ENCODE assay signal across 26 mouse cellular contexts in genomic region chr11:80789647-80790240, GRCm38 (mm10). TPM values are rescaled to one million over a fixed set of nuclear protein-coding genes. Genes with fewer than 3 reads are reported as not detected.
DNase-seq lines count a peak whose midpoint lies in the region; ATAC-seq and TF ChIP-seq lines count a peak whose summit lies in the region.
"Had no signal": no experiment of that assay in that cellular context is flagged by ENCODE, and none has a peak within 500 bp of the region (broad histone marks: within the 10 kb centered on the region; RNA-seq: fewer than 3 reads in every experiment).

No protein-coding gene starts in this region.

- H3K36me3 ChIP-seq in liver, embryonic 15.5 days (replicated peaks), result no peaks in the 10 kb centered on the region
- no peaks in the 10 kb centered on the region for H3K36me3 ChIP-seq in liver, postnatal 0 days (replicated peaks; ENCODE audit: insufficient read depth, low read length)
- no peaks in the 10 kb centered on the region for H3K36me3 ChIP-seq in intestine, postnatal 0 days (ENCODE audit: control insufficient read depth, insufficient read depth)
- H3K36me3 ChIP-seq: embryonic facial prominence, embryonic 13.5 days; embryonic facial prominence, embryonic 15.5 days; forebrain, embryonic 15.5 days; G1E had no signal

- TF ChIP-seq EP300 in liver, postnatal 0 days (IDR thresholded peaks at IDR 0.05; ENCODE audit: low read depth), result no peak

- H3K4me3 ChIP-seq in liver, embryonic 15.5 days (replicated peaks), result no peak overlapping the region
- H3K4me3 ChIP-seq in liver, postnatal 0 days (ENCODE audit: low read depth, low read length), result no peak overlapping the region
- no peak overlapping the region for H3K4me3 ChIP-seq in intestine, postnatal 0 days (ENCODE audit: low read depth, low read length)
- H3K4me3 ChIP-seq: embryonic facial prominence, embryonic 13.5 days; embryonic facial prominence, embryonic 15.5 days; forebrain, embryonic 13.5 days; forebrain, embryonic 15.5 days had no signal

- no peak overlapping the region for H3K4me2 ChIP-seq in liver, embryonic 15.5 days
- H3K4me2 ChIP-seq in liver, postnatal 0 days (ENCODE audit: low read depth, low read length), result no peak overlapping the region
- no peak overlapping the region for H3K4me2 ChIP-seq in intestine, postnatal 0 days (replicated peaks; ENCODE audit: low read depth)
- H3K4me2 ChIP-seq: embryonic facial prominence, embryonic 13.5 days; embryonic facial prominence, embryonic 15.5 days; forebrain, embryonic 13.5 days; forebrain, embryonic 15.5 days had no signal

- H3K27ac ChIP-seq in liver, embryonic 15.5 days (replicated peaks), result peak overlapping the region; percentile 58
- no peak overlapping the region for H3K27ac ChIP-seq in liver, postnatal 0 days (ENCODE audit: low read depth)
- H3K27ac ChIP-seq in intestine, postnatal 0 days (ENCODE audit: low read depth, low read length), result peak overlapping the region; percentile 91
- H3K27ac ChIP-seq: embryonic facial prominence, embryonic 13.5 days; embryonic facial prominence, embryonic 15.5 days; forebrain, embryonic 13.5 days; forebrain, embryonic 15.5 days had no signal

- H3K4me1 ChIP-seq in liver, embryonic 15.5 days (replicated peaks), result peaks cover 64% of the 10 kb centered on the region
- H3K4me1 ChIP-seq in liver, postnatal 0 days (ENCODE audit: insufficient read depth), result peaks cover 16% of the 10 kb centered on the region
- H3K4me1 ChIP-seq in intestine, postnatal 0 days (replicated peaks; ENCODE audit: control insufficient read depth, insufficient read depth, low read length), result 0 out of 2 replicates have a peak, but pooled peaks cover 12% of the 10 kb centered on the region
- H3K4me1 ChIP-seq: embryonic facial prominence, embryonic 13.5 days; embryonic facial prominence, embryonic 15.5 days; forebrain, embryonic 13.5 days; forebrain, embryonic 15.5 days had no signal

- intact Hi-C loops in heart, postnatal 10 days (cut with DNase I), result no loop called here

- ATAC-seq in liver, embryonic 15.5 days (ENCODE audit: insufficient read depth), result no peak
- ATAC-seq in liver, postnatal 0 days, result no peak
- ATAC-seq in intestine, postnatal 0 days, result peak; percentile 35
- ATAC-seq in erythroblast, adult 5-6 weeks (replicated peaks; ENCODE audit: low FRiP score, poor library complexity, severe bottlenecking), result no peak
- ATAC-seq: activated CD4-positive, CD25-positive, alpha-beta regulatory T cell, adult 4 months; CD4-positive, CD25-positive, alpha-beta regulatory T cell, adult 4 months; forebrain, embryonic 13.5 days; forebrain, embryonic 15.5 days; Patski had no signal

- 62% methylated on average over 7 of the region's 7 CpGs for WGBS in liver, embryonic 15.5 days (ENCODE audit: insufficient replicate concordance)
- WGBS in liver, postnatal 0 days (ENCODE audit: insufficient replicate concordance), result 70% methylated on average over 7 of the region's 7 CpGs
- WGBS in intestine, postnatal 0 days, result 23% methylated on average over 7 of the region's 7 CpGs

- H3K9ac ChIP-seq in liver, embryonic 15.5 days, result 0 out of 2 replicates have a peak overlapping the region, but pooled peaks have one; percentile 28
- H3K9ac ChIP-seq in liver, postnatal 0 days (replicated peaks), result no peak overlapping the region
- no peak overlapping the region for H3K9ac ChIP-seq in intestine, postnatal 0 days (ENCODE audit: low read depth, low read length)
- H3K9ac ChIP-seq: embryonic facial prominence, embryonic 13.5 days; embryonic facial prominence, embryonic 15.5 days; forebrain, embryonic 13.5 days; forebrain, embryonic 15.5 days had no signal

- TF ChIP-seq CTCF in liver, postnatal 0 days (IDR thresholded peaks at IDR 0.05; ENCODE audit: low read depth), result no peak
- TF ChIP-seq CTCF in intestine, postnatal 0 days (IDR thresholded peaks at IDR 0.05; ENCODE audit: low read depth), result no peak

- H3K27me3 ChIP-seq in liver, embryonic 15.5 days, result no peaks in the 10 kb centered on the region
- H3K27me3 ChIP-seq in liver, postnatal 0 days (ENCODE audit: insufficient read depth, low read length), result no peaks in the 10 kb centered on the region
- no peaks in the 10 kb centered on the region for H3K27me3 ChIP-seq in intestine, postnatal 0 days (replicated peaks; ENCODE audit: control insufficient read depth, insufficient read depth, low read length)
- H3K27me3 ChIP-seq: CH12.LX; embryonic facial prominence, embryonic 13.5 days; embryonic facial prominence, embryonic 15.5 days; forebrain, embryonic 13.5 days; forebrain, embryonic 15.5 days; Patski had no signal

- peak; percentile 69 for DNase-seq in heart, adult 11 months
- no peak for DNase-seq in heart, postnatal 10 days
- DNase-seq in liver, postnatal 0 days, result no peak
- DNase-seq in gastrocnemius, adult 8-10 months (ENCODE audit: low spot score in 2 of 2), result no peak
- DNase-seq: adrenal gland, adult 8-10 months; adrenal gland, postnatal 14 days; adrenal gland, postnatal 36 days; B cell, adult 2 months; cerebellum, adult 11-12 months; cerebellum, adult 2 months; cerebellum, adult 9-11 months; cerebellum, postnatal 14 days; cerebellum, postnatal 36 days; embryo, embryonic 11 days had no signal

- H3K9me3 ChIP-seq in liver, embryonic 15.5 days (replicated peaks), result no peaks in the 10 kb centered on the region
- H3K9me3 ChIP-seq in liver, postnatal 0 days (ENCODE audit: low read length), result no peaks in the 10 kb centered on the region
- no peaks in the 10 kb centered on the region for H3K9me3 ChIP-seq in intestine, postnatal 0 days (ENCODE audit: control insufficient read depth)
- H3K9me3 ChIP-seq: embryonic facial prominence, embryonic 13.5 days; embryonic facial prominence, embryonic 15.5 days; forebrain, embryonic 13.5 days; forebrain, embryonic 15.5 days had no signal

RNA-seq across cellular contexts. Expression of gene Myo1d, which starts 9.9 kb away (rescaled TPM):
- total RNA-seq in heart, postnatal 10 days (2021), result 10 to 100 TPM; 17.6 to 19.0 TPM
- 8.6 and 9.0 TPM in 2 replicates for polyA plus RNA-seq in liver, embryonic 15.5 days (2015; fragmentation: Nextera tagmentation; extraction: Ambion mirVana)
- polyA plus RNA-seq in liver, postnatal 0 days (2015; fragmentation: Nextera tagmentation; extraction: Ambion mirVana), result 4.5 and 4.6 TPM in 2 replicates
- 57.2 and 64.1 TPM in 2 replicates for polyA plus RNA-seq in intestine, postnatal 0 days (2015; fragmentation: Nextera tagmentation; extraction: Ambion mirVana)
- total RNA-seq in gastrocnemius, adult 8-10 months (2022), result 1 to 10 TPM; 2.3 to 3.6 (median 3.2) TPM
- 64.4 and 69.2 TPM in 2 replicates for total RNA-seq in erythroblast, adult 5-6 weeks (2015; ENCODE audit: low replicate concordance)
- 74.5 and 89.8 TPM in 2 replicates for total RNA-seq in erythroblast, adult 5-6 weeks (2017; ENCODE audit: low replicate concordance)
- total RNA-seq: G1E had no signal
- polyA plus RNA-seq: G1E had no signal

RNA-seq across cellular contexts. Expression of gene Tmem98, which starts 20.2 kb away (rescaled TPM):
- 10 to 100 TPM; 29.7 to 36.6 TPM for total RNA-seq in heart, postnatal 10 days (2021)
- 8.3 and 9.1 TPM in 2 replicates for polyA plus RNA-seq in liver, embryonic 15.5 days (2015; fragmentation: Nextera tagmentation; extraction: Ambion mirVana)
- 19.7 and 21.5 TPM in 2 replicates for polyA plus RNA-seq in liver, postnatal 0 days (2015; fragmentation: Nextera tagmentation; extraction: Ambion mirVana)
- polyA plus RNA-seq in intestine, postnatal 0 days (2015; fragmentation: Nextera tagmentation; extraction: Ambion mirVana), result 148 and 156 TPM in 2 replicates
- 1 to 10 TPM in 1 of 4 experiments, under 1 TPM in 3; 0.24 to 1.4 (median 0.77) TPM for total RNA-seq in gastrocnemius, adult 8-10 months (2022)
- not detected in 2 replicates for total RNA-seq in erythroblast, adult 5-6 weeks (2015; ENCODE audit: low replicate concordance)
- not detected in 2 replicates for total RNA-seq in erythroblast, adult 5-6 weeks (2017; ENCODE audit: low replicate concordance)
- total RNA-seq: G1E had no signal
- polyA plus RNA-seq: activated CD4-positive, CD25-positive, alpha-beta regulatory T cell, adult 4 months; CD4-positive, CD25-positive, alpha-beta regulatory T cell, adult 4 months; G1E had no signal

Comparison
In these comparisons a context has a peak if more than half of its experiments do, and no peak if none do; other contexts are left out.
1. RNA of gene Myo1d, which starts 9.9 kb away (total RNA-seq): 64.4 to 89.8 TPM in erythroblast, adult 5-6 weeks and 17.6 to 19.0 TPM in heart, postnatal 10 days; 2.3 to 3.6 TPM in gastrocnemius, adult 8-10 months; every median in the first group is over 4 times any median in the second.
2. RNA of gene Tmem98, which starts 20.2 kb away (total RNA-seq): 29.7 to 36.6 TPM in heart, postnatal 10 days; 0.24 to 1.4 TPM in gastrocnemius, adult 8-10 months and not detected in erythroblast, adult 5-6 weeks; every median in the first group is over 10 times any median in the second.